Mouse (Mus musculus) urinary bladder, adult 18-20 months (tissue): ENCODE data around the gene Lgsn.

ENCODE experiments used
- DNase-seq, 2 experiments: peaks; one replicate each; pipeline ENCODE4 v3.0.0; 2022; ENCODE audit warnings: low spot score in 2 of 2, mixed read lengths in 2 of 2

Lgsn gene

DNA sequence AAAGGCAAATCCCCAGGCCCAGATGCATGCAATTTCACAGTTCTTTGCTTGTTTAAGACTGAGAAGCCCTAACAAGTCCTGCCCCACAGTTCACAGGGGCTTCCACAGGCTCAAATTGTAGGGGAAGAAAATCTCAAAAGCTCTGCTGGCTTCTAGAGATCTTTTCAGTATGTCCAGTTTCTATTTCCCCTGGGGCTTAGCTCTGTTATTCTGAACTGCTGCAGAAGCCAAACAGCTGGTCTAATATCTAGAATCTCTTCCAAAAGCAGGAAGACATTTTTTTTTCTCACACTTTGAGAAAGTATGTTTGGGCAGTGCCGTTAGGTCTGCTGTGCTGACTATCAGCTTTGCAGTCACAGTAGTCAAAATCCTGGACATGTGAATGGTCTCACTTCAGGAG, 38.6 kb downstream of the Lgsn start:
- no peak for DNase-seq

DNA sequence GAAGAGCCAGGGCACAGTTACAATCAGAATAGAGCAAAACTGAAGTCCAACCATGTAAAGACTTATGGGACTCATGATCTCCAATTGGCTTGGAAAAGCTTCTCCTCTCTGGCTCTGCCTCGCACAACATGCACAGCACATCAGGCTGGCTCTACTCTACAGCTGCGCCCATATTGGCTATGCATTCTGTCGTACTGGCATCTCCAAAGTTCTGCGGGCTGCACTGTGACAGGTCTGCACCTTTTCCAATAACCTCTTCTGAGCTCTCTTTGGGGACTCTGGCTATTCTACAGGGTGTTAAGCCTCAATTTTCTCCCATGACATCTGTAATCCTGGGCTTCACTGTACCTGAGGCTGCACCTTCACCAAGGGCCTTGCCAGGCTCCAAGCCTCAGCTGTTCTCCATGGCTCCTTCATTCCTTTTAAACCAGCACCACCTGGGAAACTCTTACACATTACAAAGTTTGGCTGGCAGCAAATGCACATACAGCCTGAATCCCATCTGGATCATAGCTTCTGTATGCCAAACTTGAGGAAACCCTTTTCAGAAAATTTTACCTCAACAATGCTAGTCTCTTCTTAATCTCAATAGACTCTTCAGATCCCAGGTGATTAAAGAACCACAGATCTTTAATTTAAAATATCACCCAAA, 44.5 kb downstream of the Lgsn start:
- no peak for DNase-seq

GRCm38 (mm10) chr1:31222564-31222963, 46.4 kb downstream of the Lgsn start, which contains the start of the genes 4931428L18Rik and Pih1d3:
Gene 4931428L18Rik (minus strand): TSS chr1:31222684.
Gene Pih1d3 (plus strand): TSS chr1:31222838.
- DNase-seq: no peak

DNA sequence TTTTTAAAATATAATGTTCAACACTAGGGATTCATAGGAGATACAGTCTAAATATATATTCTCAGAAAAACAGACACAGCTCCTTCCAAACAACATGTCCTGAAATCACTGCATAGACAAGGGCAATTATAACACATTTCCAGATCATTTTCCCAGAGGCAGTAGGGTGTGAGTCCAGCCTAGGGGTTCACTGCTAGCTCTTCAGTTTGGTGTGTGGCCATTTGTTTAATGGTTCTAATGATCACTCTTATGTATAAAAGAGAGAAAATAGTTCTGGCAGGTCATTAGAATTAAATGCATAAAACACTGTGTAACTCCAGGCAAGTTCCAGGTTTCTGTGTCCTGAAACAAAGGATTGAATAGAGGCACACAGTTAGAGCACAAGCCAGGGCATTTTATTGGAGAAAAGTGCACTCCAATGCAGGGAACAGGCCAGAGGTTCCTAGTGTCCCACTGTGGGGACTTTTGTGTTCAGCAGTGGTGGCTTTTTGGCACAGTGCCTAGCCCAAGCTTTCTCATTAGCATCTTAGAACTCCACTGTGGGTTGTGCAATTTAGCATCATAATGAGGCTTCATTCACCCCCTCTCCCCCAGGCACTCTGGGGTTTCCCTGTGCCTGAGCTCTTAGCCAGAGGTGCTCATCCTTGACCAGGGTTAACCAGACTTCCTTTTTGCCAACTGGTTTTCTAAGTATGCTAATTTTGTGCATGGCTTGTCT, 57.3 kb downstream of the Lgsn start:
- no peak for DNase-seq
